Mouse (Mus musculus) intestine, embryonic 14.5 days (tissue): ENCODE data around the gene Kmt2d. TPM values are rescaled to one million over a fixed set of nuclear protein-coding genes. Genes with fewer than 3 reads are reported as not detected.
"Not testable (repeated sequence)": the region's sequence is repeated elsewhere in the genome, so short reads cannot be mapped to it uniquely, and the experiment has no call there.

Source experiments
- ATAC-seq: fragments of 200-750 bp; cut with Nextera tagmentation; replicated peaks from 2 replicates; pipeline ENCODE4 v1.8.0; 2017; ENCODE audit warnings: low read depth, moderate number of reproducible peaks, moderate TSS enrichment, moderate library complexity; ENCODE audit not compliant: low FRiP score, low TSS enrichment
- DNase-seq: peaks from one replicate; pipeline ENCODE4 v3.0.0-alpha.2; 2018; ENCODE audit warnings: low spot score
- H3K27ac ChIP-seq: fragments of 300-500 bp; sonication (generic); 2 replicates; pipeline ENCODE4 v1.5.1; 2014; ENCODE audit warnings: low read depth, mild to moderate bottlenecking, control low read depth
- H3K27me3 ChIP-seq: fragments of 300-500 bp; sonication (generic); replicated peaks from 2 replicates; pipeline ENCODE4 v1.6.1; 2014; ENCODE audit warnings: low read length, control low read depth; ENCODE audit not compliant: control insufficient read depth, insufficient read depth
- H3K36me3 ChIP-seq: fragments of 300-500 bp; sonication (generic); 2 replicates; pipeline ENCODE4 v1.6.1; 2014; ENCODE audit warnings: low read length, control low read depth; ENCODE audit not compliant: control insufficient read depth, insufficient read depth
- H3K4me1 ChIP-seq: fragments of 300-500 bp; sonication (generic); replicated peaks from 2 replicates; pipeline ENCODE4 v1.6.1; 2014; ENCODE audit warnings: low read length, control low read depth, mixed read lengths; ENCODE audit not compliant: control insufficient read depth, insufficient read depth
- H3K4me2 ChIP-seq: fragments of 300-500 bp; sonication (generic); 2 replicates; pipeline ENCODE4 v1.6.1; 2014; ENCODE audit warnings: low read length
- H3K4me3 ChIP-seq: fragments of 300-500 bp; sonication (generic); 2 replicates; pipeline ENCODE4 v1.5.1; 2014; ENCODE audit warnings: low read depth, low read length, control low read depth, mixed read lengths
- H3K9ac ChIP-seq: fragments of 300-500 bp; sonication (generic); 2 replicates; pipeline ENCODE4 v1.6.1; 2014; ENCODE audit warnings: mild to moderate bottlenecking, low read length
- H3K9me3 ChIP-seq: fragments of 300-500 bp; sonication (generic); 2 replicates; pipeline ENCODE4 v1.6.1; 2016; ENCODE audit warnings: low read length, control low read depth; ENCODE audit not compliant: control insufficient read depth
- WGBS: fragments of 180-500 bp; shearing (Covaris S2); extraction: QIAGEN DNeasy Blood & Tissue Kit; methylation state at CpG from one replicate; pipeline ENCODE4 v1.1.7; 2014; 5-methylcytosine and 5-hydroxymethylcytosine counted together
- polyA plus RNA-seq: library from polyadenylated mRNA; unstranded; fragments of >200 nt; fragmentation: Nextera tagmentation; extraction: Ambion mirVana; gene quantifications from 2 replicates; pipeline ENCODE4 v1.2.1, GENCODE M21; 2014

Gene Kmt2d
- polyA plus RNA-seq, result 16.2 and 17.5 TPM in 2 replicates

- Histone ChIP-seq H3K4me2 (peak within 1 kb of the TSS; percentile 99), H3K9me3 (no peaks in the 10 kb centered on the region), H3K4me1 (peaks cover 26% of the 10 kb centered on the region), H3K36me3 (peaks cover 5% of the 10 kb centered on the region), H3K9ac (peak within 1 kb of the TSS; percentile 99), H3K27ac (peak within 1 kb of the TSS; percentile 98), H3K27me3 (no peaks in the 10 kb centered on the region), H3K4me3 (peak within 1 kb of the TSS; percentile 99)
- DNase-seq (no peak), ATAC-seq (peak; percentile 29)
- WGBS, result under 1% methylated on average over 66 of the region's 94 CpGs
Measured at GRCm38 (mm10) chr15:98871070-98871915, at the start of gene Kmt2d. Gene Kmt2d, minus strand, starts transcription at chr15:98871204.

- not testable (repeated sequence) for H3K36me3 ChIP-seq, H3K9me3 ChIP-seq, DNase-seq, H3K27me3 ChIP-seq, ATAC-seq
- WGBS, result 27% methylated on average over 8 of the region's 8 CpGs
- Histone ChIP-seq H3K27ac (peak overlapping the region; percentile 95; the same call in 1 of the 2 replicates), H3K4me3 (peak overlapping the region; percentile 87), H3K4me2 (peak overlapping the region; percentile 86), H3K9ac (peak overlapping the region; percentile 78), H3K4me1 (peaks cover 14% of the 10 kb centered on the region)
Measured at GRCm38 (mm10) chr15:98918499-98918895, 47.5 kb upstream of the Kmt2d start.

- H3K9me3 ChIP-seq, result no peaks in the 10 kb centered on the region
- peak within 1 kb of the TSS; percentile 87 for H3K4me3 ChIP-seq
- peaks cover 14% of the 10 kb centered on the region for H3K4me1 ChIP-seq
- DNase-seq (peak; percentile 98), ATAC-seq (peak; percentile 98)
- under 1% methylated on average over 76 of the region's 82 CpGs for WGBS
- H3K36me3 ChIP-seq, result peaks cover 9% of the 10 kb centered on the region
- H3K9ac ChIP-seq, result peak within 1 kb of the TSS; percentile 78
- H3K27ac ChIP-seq, result peak within 1 kb of the TSS; percentile 95
- H3K4me2 ChIP-seq, result peak within 1 kb of the TSS; percentile 86
- H3K27me3 ChIP-seq, result no peaks in the 10 kb centered on the region
Measured at GRCm38 (mm10) chr15:98917538-98918498, 46.8 kb upstream of the Kmt2d start, which contains the start of gene Lmbr1l. Gene Lmbr1l, minus strand, starts transcription at chr15:98918231.

- H3K36me3 ChIP-seq, result peaks cover 16% of the 10 kb centered on the region
Measured at GRCm38 (mm10) chr15:98917091-98917490, 46.1 kb upstream of the Kmt2d start.

GRCm38 (mm10) chr15:98916016-98916415 lies 45.0 kb upstream of the Kmt2d start:
- Histone ChIP-seq H3K27me3 (no peaks in the 10 kb centered on the region), H3K9me3 (no peaks in the 10 kb centered on the region), H3K36me3 (peaks cover 27% of the 10 kb centered on the region), H3K4me2 (no peak overlapping the region), H3K4me1 (peaks cover 14% of the 10 kb centered on the region), H3K4me3 (no peak overlapping the region), H3K9ac (no peak overlapping the region; the same call in 1 of the 2 replicates), H3K27ac (no peak overlapping the region)
- WGBS, result 87% methylated on average over 4 of the region's 4 CpGs
- ATAC-seq (no peak), DNase-seq (no peak)

More at GRCm38 (mm10) chr15:98917091-98917490, 46.1 kb upstream of the Kmt2d start:
- WGBS, result 0% methylated on average over 14 of the region's 14 CpGs
- Histone ChIP-seq H3K4me3 (peak overlapping the region; percentile 87), H3K27ac (peak overlapping the region; percentile 95), H3K27me3 (no peaks in the 10 kb centered on the region), H3K4me1 (peaks cover 14% of the 10 kb centered on the region), H3K4me2 (peak overlapping the region; percentile 86), H3K9me3 (no peaks in the 10 kb centered on the region), H3K9ac (peak overlapping the region; percentile 78)
- DNase-seq, result no peak
- ATAC-seq, result no peak

GRCm38 (mm10) chr15:98914903-98915302 lies 43.9 kb upstream of the Kmt2d start:
- Histone ChIP-seq H3K36me3 (peaks cover 38% of the 10 kb centered on the region), H3K27ac (no peak overlapping the region), H3K9ac (no peak overlapping the region), H3K4me3 (no peak overlapping the region), H3K4me2 (no peak overlapping the region), H3K9me3 (no peaks in the 10 kb centered on the region), H3K27me3 (no peaks in the 10 kb centered on the region), H3K4me1 (peaks cover 14% of the 10 kb centered on the region)
- ATAC-seq (no peak), DNase-seq (no peak)
- 94% methylated on average over 6 of the region's 6 CpGs for WGBS

GRCm38 (mm10) chr15:98904692-98905091 lies 33.7 kb upstream of the Kmt2d start:
- peaks cover 48% of the 10 kb centered on the region for H3K36me3 ChIP-seq

GRCm38 (mm10) chr15:98902600-98902999 lies 31.6 kb upstream of the Kmt2d start:
- DNase-seq, result no peak
- H3K4me3 ChIP-seq, result no peak overlapping the region
- ATAC-seq, result no peak
- no peak overlapping the region for H3K9ac ChIP-seq
- peaks cover 28% of the 10 kb centered on the region for H3K36me3 ChIP-seq
- no peaks in the 10 kb centered on the region for H3K9me3 ChIP-seq
- no peak overlapping the region for H3K4me2 ChIP-seq
- 0 out of 2 replicates have a peak, but pooled peaks cover 7% of the 10 kb centered on the region for H3K4me1 ChIP-seq
- peaks cover 31% of the 10 kb centered on the region for H3K27me3 ChIP-seq
- 93% methylated on average over 2 of the region's 2 CpGs for WGBS
- no peak overlapping the region for H3K27ac ChIP-seq

More at GRCm38 (mm10) chr15:98904692-98905091, 33.7 kb upstream of the Kmt2d start:
- ATAC-seq (no peak), DNase-seq (peak; percentile 70)
- no peaks in the 10 kb centered on the region for H3K4me1 ChIP-seq
- no peak overlapping the region for H3K4me3 ChIP-seq
- peaks cover 11% of the 10 kb centered on the region for H3K27me3 ChIP-seq
- H3K4me2 ChIP-seq, result no peak overlapping the region
- H3K9ac ChIP-seq, result no peak overlapping the region
- no peaks in the 10 kb centered on the region for H3K9me3 ChIP-seq
- 28% methylated on average over 10 of the region's 10 CpGs for WGBS
- no peak overlapping the region for H3K27ac ChIP-seq
